Mouse (Mus musculus) forebrain, embryonic 10.5 days (tissue): ENCODE data around the gene Etv6. TPM values are rescaled to one million over a fixed set of nuclear protein-coding genes. Genes with fewer than 3 reads are reported as not detected.

Experiments used
- DNase-seq: peaks from one replicate; pipeline ENCODE4 v3.0.0-alpha.2; 2017; ENCODE audit warnings: low spot score; ENCODE audit errors: extremely low spot score
- H3K27ac ChIP-seq: fragments of 300-500 bp; sonication (generic); 2 replicates; pipeline ENCODE4 v1.5.1; 2016; ENCODE audit warnings: mild to moderate bottlenecking
- H3K27me3 ChIP-seq: fragments of 300-500 bp; sonication (generic); 2 replicates; pipeline ENCODE4 v1.6.1; 2016; ENCODE audit warnings: mild to moderate bottlenecking; ENCODE audit not compliant: poor library complexity, severe bottlenecking
- H3K36me3 ChIP-seq: fragments of 300-500 bp; sonication (generic); replicated peaks from 2 replicates; pipeline ENCODE4 v1.6.1; 2016; ENCODE audit warnings: mild to moderate bottlenecking, moderate library complexity
- H3K4me1 ChIP-seq: fragments of 300-500 bp; sonication (generic); 2 replicates; pipeline ENCODE4 v1.6.1; 2016
- H3K4me3 ChIP-seq: fragments of 300-500 bp; sonication (generic); 2 replicates; pipeline ENCODE4 v1.5.1; 2016; ENCODE audit warnings: mild to moderate bottlenecking, moderate library complexity
- H3K9me3 ChIP-seq: fragments of 300-500 bp; sonication (generic); 2 replicates; pipeline ENCODE4 v1.6.1; 2016; ENCODE audit warnings: mild to moderate bottlenecking, moderate library complexity
- WGBS: fragments of 180-500 bp; shearing (Covaris S2); methylation state at CpG from one replicate; pipeline ENCODE4 v1.1.7; 2016; 5-methylcytosine and 5-hydroxymethylcytosine counted together
- polyA plus RNA-seq: library from polyadenylated mRNA; unstranded; fragments of >200 nt; fragmentation: Nextera tagmentation; extraction: Ambion mirVana; gene quantifications from 2 replicates; pipeline ENCODE4 v1.2.1, GENCODE M21; 2016

The Etv6 gene
- polyA plus RNA-seq, 1 experiment from 2014 or later: 16.2 TPM

DNA sequence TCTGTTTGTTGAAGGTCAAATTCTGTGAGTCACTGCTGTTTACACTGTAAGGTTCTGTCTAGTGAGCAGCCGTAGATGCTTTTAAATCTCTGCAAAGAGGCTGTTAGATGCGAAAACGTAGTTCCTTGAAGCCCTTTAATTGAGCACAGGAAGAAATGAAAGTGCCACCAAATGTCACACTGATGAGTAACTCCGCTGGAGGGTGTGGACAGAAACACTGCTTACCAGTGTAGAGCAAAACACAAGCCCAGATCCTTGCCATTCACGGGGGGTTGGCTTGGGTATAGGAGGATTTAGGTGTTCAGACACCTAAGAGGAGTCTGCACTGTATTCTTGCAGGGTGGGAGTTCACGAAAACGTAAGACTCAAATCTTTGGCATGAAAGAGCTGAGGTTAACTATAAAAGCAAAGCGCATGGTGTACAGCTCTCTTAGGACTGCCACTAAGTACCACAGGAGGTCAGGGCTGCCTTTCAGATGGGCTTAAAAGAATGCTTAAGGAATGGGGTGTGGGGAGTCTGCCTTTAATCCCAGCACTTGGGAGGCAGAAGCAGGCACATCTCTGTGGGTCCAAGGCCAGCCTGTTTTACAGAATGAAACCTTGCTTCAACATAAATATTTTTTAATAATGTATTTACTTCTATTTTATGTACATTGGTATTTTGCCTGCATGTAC lies 216.7 kb downstream of the Etv6 start:
- Histone ChIP-seq H3K4me1 (no peaks in the 10 kb centered on the region), H3K4me3 (no peak overlapping the region), H3K9me3 (no peaks in the 10 kb centered on the region; the same call in 1 of the 2 replicates), H3K36me3 (peaks cover 62% of the 10 kb centered on the region), H3K27me3 (no peaks in the 10 kb centered on the region), H3K27ac (no peak overlapping the region)
- no peak for DNase-seq
- WGBS: 93% methylated on average over 8 of the region's 8 CpGs

DNA sequence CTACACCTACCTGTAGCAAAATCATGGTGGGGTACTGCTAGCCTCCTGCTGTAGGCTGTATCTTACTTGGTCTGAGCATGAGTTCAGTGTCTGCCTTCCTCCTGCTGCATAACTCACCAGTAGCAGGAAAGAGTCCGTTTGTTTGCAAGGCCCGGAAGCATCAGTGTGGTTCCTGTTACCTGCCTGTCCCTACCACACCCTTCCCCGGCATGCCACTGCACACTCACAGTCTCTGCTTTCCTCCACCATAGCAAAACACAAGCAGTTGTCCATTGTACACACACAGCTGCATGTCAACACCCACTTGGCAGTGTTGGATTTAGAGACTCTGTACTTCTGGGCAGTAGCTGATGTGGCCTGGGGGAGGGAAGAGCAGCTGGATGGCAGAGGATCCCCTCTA lies 220.9 kb downstream of the Etv6 start:
- peaks cover 8% of the 10 kb centered on the region; the same call in 1 of the 2 replicates for H3K9me3 ChIP-seq
- DNase-seq: no peak
- no peaks in the 10 kb centered on the region for H3K27me3 ChIP-seq
- no peak overlapping the region for H3K4me3 ChIP-seq
- H3K27ac ChIP-seq: no peak overlapping the region
- 77% methylated on average over 3 of the region's 3 CpGs for WGBS
- peaks cover 60% of the 10 kb centered on the region for H3K36me3 ChIP-seq
- no peaks in the 10 kb centered on the region for H3K4me1 ChIP-seq

DNA sequence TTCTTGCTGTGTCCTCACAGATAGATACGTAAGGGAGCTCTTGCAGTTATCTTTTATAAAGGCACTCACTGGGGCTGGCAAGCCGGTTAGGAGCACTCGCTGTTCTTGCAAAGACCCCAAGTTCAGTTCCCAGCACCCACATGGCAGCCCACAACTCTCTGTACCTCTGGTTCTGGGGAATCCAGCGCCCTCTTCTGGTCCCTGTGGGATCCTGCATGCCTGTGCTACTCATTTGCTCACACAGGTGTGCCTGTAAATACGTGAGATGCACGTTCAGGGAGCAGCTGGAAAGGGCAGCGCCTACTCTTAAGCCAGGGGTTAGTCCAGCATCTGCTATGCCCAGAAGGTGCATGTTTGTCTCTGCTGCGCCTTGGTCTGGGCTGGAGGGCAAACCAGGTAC lies 224.4 kb downstream of the Etv6 start:
- 92% methylated on average over 8 of the region's 8 CpGs for WGBS
- Histone ChIP-seq H3K36me3 (peaks cover 77% of the 10 kb centered on the region), H3K9me3 (peaks cover 8% of the 10 kb centered on the region; the same call in 1 of the 2 replicates)

DNA sequence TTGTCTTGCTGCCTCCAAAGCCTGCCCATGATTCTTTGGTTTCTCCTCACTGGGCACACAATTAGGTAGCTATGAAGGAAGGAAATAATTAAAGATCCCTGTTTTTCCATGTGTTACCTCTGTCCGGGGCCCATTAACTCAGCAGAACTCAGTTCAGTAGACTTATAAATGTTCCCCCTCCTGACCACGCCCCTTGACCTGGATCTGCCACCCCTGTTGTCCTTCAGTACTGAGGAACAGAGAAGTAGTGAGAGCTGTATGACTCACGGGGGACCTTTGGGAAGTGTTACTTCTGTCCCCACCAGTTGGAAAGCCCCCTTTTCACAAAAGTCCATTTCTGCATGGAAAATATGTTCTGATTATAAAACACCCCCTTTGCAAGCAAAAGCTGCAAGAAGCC lies 226.4 kb downstream of the Etv6 start:
- no peaks in the 10 kb centered on the region for H3K4me1 ChIP-seq
- H3K9me3 ChIP-seq: peaks cover 8% of the 10 kb centered on the region; the same call in 1 of the 2 replicates
- no peak for DNase-seq
- no peaks in the 10 kb centered on the region for H3K27me3 ChIP-seq
- 81% methylated on average over 3 of the region's 3 CpGs for WGBS
- no peak overlapping the region for H3K27ac ChIP-seq
- H3K36me3 ChIP-seq: peaks cover 89% of the 10 kb centered on the region
- no peak overlapping the region for H3K4me3 ChIP-seq

More for the DNA sequence above, 224.4 kb downstream of the Etv6 start:
- DNase-seq: no peak
- H3K27ac ChIP-seq: no peak overlapping the region
- H3K4me3 ChIP-seq: no peak overlapping the region
- H3K27me3 ChIP-seq: no peaks in the 10 kb centered on the region
- no peaks in the 10 kb centered on the region for H3K4me1 ChIP-seq

DNA sequence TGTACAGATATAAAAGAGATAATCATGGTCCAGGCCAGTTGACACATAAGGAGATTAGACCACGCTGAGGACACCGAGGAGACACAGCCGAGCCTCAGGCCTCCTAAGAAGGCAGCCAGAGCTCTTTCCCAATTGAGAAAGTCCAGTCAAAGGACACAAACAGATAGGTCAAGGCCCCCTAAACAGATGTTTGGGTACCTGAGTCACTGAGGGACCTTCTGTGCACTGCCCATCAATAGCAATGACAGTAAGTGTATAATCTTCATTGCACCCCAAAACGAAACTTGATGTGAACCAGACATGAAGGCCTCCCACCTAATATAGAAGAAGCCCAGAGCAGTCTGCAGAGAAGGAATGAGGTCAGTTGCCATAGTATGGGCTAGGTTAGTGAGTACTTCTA lies 226.9 kb downstream of the Etv6 start:
- WGBS: 92% methylated on average over 4 of the region's 4 CpGs

DNA sequence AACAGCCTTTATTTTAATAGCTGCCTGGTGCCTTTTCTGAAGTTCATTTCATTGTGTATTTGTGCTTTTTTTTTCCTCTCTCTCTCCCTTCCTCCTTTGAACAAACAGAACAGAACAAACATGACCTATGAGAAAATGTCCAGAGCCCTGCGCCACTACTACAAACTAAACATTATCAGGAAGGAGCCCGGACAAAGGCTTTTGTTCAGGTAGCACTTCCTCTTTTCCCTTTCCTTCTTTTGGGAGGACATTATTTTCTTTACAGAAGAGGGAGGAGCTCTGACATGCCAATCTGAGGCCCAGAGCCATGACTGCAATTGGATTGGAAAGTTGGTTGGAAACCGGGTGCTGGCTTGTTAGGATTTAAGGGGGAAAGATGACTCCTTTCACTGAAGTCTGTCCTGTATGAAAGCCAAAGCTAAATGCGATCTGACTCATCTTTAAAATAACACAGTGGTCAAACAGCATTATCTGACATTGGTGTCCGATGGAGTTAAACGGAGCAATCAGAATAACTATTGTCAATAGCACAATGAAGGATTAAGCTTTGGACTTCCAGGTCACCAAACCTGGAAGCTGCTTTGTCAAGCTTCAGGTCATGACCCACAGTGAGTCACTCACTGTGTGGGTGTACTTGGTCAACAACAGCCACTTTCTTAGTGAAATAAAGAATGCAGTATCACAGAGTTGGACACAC lies 227.6 kb downstream of the Etv6 start:
- Histone ChIP-seq H3K4me3 (no peak overlapping the region), H3K27ac (no peak overlapping the region), H3K27me3 (no peaks in the 10 kb centered on the region), H3K36me3 (peaks cover 94% of the 10 kb centered on the region), H3K4me1 (no peaks in the 10 kb centered on the region), H3K9me3 (peaks cover 8% of the 10 kb centered on the region; the same call in 1 of the 2 replicates)
- 67% methylated on average over 6 of the region's 6 CpGs for WGBS
- no peak for DNase-seq

More for the DNA sequence above, 226.9 kb downstream of the Etv6 start:
- Histone ChIP-seq H3K4me1 (no peaks in the 10 kb centered on the region), H3K27me3 (no peaks in the 10 kb centered on the region), H3K36me3 (peaks cover 92% of the 10 kb centered on the region), H3K27ac (no peak overlapping the region), H3K9me3 (peaks cover 8% of the 10 kb centered on the region; the same call in 1 of the 2 replicates), H3K4me3 (no peak overlapping the region)
- DNase-seq: no peak

DNA sequence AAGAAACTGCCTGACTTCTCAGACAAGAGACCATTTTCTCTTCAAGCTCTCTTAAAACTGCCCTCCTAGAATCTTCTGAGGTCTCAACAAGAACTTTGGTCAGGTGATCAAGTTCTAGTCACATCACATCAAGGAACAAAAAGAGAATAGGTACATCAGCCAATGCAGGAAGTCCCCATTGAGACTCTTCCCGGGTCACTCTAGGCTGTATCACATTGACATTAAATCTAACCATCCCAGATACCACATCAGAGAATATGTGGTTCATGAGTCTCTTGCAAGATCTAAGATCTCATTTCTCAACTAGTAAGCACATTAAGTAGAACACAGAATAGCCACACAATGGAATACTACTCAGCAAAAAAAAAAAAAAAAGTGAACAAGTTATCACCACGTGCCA lies 238.4 kb downstream of the Etv6 start:
- 90% methylated on average over 2 of the region's 2 CpGs for WGBS
- DNase-seq: no peak

DNA sequence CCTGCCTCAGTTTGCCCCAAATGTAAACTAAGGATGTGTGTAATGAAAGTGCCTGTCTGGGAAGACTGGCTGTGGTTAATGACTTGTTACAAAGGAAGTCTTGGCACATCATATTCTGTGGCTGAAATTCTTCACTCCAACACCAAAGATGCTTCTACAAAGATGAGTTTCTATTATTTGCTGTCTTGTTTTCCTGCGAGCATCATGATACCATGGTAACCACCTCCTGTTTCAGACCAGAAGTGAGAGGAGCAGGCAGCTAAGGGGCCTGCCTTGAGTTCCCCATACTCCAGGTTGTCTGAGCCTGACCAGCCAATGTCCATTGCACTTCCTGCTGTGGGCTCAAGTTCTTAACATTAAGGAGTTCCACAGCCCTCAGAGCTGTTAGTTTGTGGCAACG lies 241.5 kb downstream of the Etv6 start:
- no peak overlapping the region for H3K27ac ChIP-seq
- 92% methylated on average over 2 of the region's 2 CpGs for WGBS
- H3K27me3 ChIP-seq: no peaks in the 10 kb centered on the region
- H3K4me3 ChIP-seq: no peak overlapping the region
- no peaks in the 10 kb centered on the region for H3K4me1 ChIP-seq
- DNase-seq: no peak
- H3K36me3 ChIP-seq: peaks cover 3% of the 10 kb centered on the region; the same call in 1 of the 2 replicates
- no peaks in the 10 kb centered on the region for H3K9me3 ChIP-seq

More for the DNA sequence above, 238.4 kb downstream of the Etv6 start:
- no peaks in the 10 kb centered on the region for H3K9me3 ChIP-seq
- H3K27ac ChIP-seq: no peak overlapping the region
- H3K36me3 ChIP-seq: peaks cover 25% of the 10 kb centered on the region
- H3K27me3 ChIP-seq: no peaks in the 10 kb centered on the region
- H3K4me1 ChIP-seq: no peaks in the 10 kb centered on the region
- no peak overlapping the region for H3K4me3 ChIP-seq

DNA sequence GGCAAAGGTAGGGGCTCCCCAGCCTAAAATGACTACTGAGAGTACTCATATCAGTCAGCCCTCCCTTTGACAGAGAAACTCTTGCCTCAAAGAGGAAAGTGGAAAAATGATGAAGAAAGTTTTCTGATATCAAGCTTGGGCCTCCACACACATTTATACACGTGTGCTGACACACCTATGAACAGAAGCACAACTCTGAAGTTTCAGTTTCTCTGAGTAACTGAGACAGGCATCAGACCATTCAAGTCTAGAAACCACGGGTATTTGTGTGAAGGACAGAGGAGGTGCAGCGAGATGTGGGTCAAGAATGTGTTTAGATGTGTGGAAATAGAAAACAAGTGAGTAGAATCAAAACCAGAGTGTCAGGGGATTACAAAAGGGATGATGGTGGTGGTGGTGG lies 246.6 kb downstream of the Etv6 start:
- H3K36me3 ChIP-seq: no peaks in the 10 kb centered on the region
- no peaks in the 10 kb centered on the region for H3K27me3 ChIP-seq
- H3K27ac ChIP-seq: no peak overlapping the region
- no peaks in the 10 kb centered on the region for H3K4me1 ChIP-seq
- 83% methylated on average over 3 of the region's 3 CpGs for WGBS
- no peak overlapping the region for H3K4me3 ChIP-seq
- no peaks in the 10 kb centered on the region for H3K9me3 ChIP-seq
- DNase-seq: no peak

DNA sequence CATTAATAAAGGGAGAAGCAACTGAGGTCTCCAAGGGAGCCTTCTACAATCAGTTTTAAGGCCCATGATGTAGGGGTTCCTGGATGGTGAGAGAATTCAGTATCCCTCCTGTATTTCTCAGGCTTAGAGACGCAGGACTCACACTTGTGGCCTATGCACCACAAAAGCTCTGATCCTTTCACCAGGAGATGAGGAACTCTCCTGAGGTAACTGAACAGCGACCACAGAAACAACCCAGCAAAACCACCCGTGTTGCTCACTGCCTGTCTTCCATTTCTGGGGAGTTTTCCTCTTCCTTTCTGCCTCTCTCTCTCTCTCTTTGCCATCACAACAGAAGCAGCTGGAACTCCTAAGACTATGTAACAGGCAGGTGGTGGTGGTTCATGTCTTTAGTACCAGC lies 256.3 kb downstream of the Etv6 start:
- peaks cover 7% of the 10 kb centered on the region; the same call in 1 of the 2 replicates for H3K4me1 ChIP-seq
- DNase-seq: no peak
- H3K36me3 ChIP-seq: no peaks in the 10 kb centered on the region
- no peak overlapping the region for H3K4me3 ChIP-seq
- 82% methylated on average over 3 of the region's 3 CpGs for WGBS
- H3K9me3 ChIP-seq: no peaks in the 10 kb centered on the region
- H3K27ac ChIP-seq: no peak overlapping the region
- no peaks in the 10 kb centered on the region for H3K27me3 ChIP-seq

DNA sequence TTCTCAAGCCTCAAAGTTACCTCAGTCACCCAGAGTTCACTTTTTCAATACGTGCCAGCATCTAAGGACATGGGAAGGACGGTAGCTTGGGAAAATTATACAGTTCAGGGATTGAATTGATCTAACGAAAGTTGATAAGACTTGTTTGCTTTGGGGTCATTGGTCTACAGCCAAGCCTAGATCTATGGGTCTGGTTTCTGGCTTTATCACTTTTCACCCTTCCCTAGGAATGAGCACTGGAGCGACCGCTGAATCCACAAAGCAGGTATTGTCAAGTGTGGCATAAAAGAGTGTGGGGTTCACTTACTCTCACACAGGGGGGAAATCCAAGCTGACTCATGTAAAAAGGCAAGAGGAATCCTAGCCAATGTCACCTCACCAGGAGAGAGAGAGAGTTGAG lies 256.9 kb downstream of the Etv6 start:
- no peaks in the 10 kb centered on the region for H3K9me3 ChIP-seq
- 89% methylated on average over 5 of the region's 5 CpGs for WGBS

DNA sequence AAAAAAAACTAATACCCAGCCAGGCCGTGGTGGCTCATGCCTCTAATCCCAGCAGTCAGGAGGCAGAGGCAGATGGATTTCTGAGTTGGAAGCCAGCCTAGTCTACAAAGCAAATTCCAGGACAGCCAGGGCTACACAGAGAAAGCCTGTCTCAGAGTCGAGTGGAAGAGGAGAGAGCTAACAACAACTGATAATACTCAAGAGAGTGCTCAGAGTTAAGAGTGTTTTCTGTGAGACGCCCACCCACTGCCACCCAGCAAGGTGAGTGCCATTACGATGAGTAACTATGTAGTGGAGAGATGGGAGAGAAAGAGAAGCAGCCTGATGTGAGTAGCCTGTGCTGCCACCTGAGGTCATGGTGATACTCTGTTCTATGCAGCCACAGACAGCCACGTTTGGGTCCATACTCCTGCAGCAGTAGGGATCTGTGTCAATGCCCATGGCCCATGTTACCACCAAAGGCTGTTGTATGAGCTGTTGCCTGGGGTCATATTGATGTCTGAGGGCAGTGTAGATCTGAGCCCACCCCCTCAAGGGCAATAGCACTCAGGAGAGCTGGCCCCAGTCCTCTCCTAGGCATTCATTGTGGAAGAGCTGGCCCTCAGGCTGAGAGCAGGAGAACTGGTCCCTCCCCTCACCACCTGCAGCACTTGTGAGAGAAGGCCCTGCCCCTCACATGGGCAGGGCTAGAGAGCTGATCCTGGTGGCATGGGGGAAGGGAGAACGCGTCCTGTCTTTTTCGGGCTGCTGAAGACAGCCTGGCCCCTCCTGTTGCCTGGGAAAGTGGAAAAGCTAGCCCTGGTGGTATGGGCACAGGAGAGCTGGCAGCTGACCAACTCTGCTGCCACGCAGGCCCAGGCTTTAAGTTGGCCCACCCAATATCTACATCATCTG lies 258.4 kb downstream of the Etv6 start:
- no peaks in the 10 kb centered on the region for H3K9me3 ChIP-seq
- no peak for DNase-seq
- no peaks in the 10 kb centered on the region for H3K27me3 ChIP-seq
- peaks cover 7% of the 10 kb centered on the region; the same call in 1 of the 2 replicates for H3K4me1 ChIP-seq
- 48% methylated on average over 9 of the region's 9 CpGs for WGBS
- no peak overlapping the region for H3K27ac ChIP-seq
- no peak overlapping the region for H3K4me3 ChIP-seq
- no peaks in the 10 kb centered on the region for H3K36me3 ChIP-seq

More for the DNA sequence above, 256.9 kb downstream of the Etv6 start:
- DNase-seq: no peak
- Histone ChIP-seq H3K36me3 (no peaks in the 10 kb centered on the region), H3K27me3 (no peaks in the 10 kb centered on the region), H3K4me3 (no peak overlapping the region), H3K4me1 (peaks cover 7% of the 10 kb centered on the region; the same call in 1 of the 2 replicates), H3K27ac (no peak overlapping the region)
